Mouse (Mus musculus): Measurements from ENCODE around the gene Adgrf1. TPM values are rescaled to one million over a fixed set of nuclear protein-coding genes. Genes with fewer than 3 reads are reported as not detected.

Gene Adgrf1
- 2.7 TPM for polyA plus RNA-seq (2014; fragmentation: Illumina TruSeq; extraction: RNeasy Lipid Tissue Mini Kit (QIAGEN cat#74804); ENCODE audit: low read depth, low replicate concordance)

GRCm38 (mm10) chr17:43270161-43270560 lies at the start of gene Adgrf1:
Gene Adgrf1 (plus strand): TSS chr17:43270329.

GRCm38 (mm10) chr17:43359826-43360619 lies 89.9 kb downstream of the Adgrf1 start, which contains the start of gene Adgrf5:
Gene Adgrf5 (plus strand): TSS chr17:43360451.

Other genes starting within 250 kb of the Adgrf1 start
- gene Adgrf5, start 90.1 kb downstream of the Adgrf1 start, polyA plus RNA-seq (2014; fragmentation: Illumina TruSeq; extraction: RNeasy Lipid Tissue Mini Kit (QIAGEN cat#74804); ENCODE audit: low read depth, low replicate concordance), result 77.8 TPM
- 980 TPM for gene Mep1a, start 232.5 kb downstream of the Adgrf1 start, polyA plus RNA-seq (2014; fragmentation: Illumina TruSeq; extraction: RNeasy Lipid Tissue Mini Kit (QIAGEN cat#74804); ENCODE audit: low read depth, low replicate concordance)